Mouse (Mus musculus) heart, postnatal 0 days (tissue): ENCODE data around the gene Myo1g. TPM values are rescaled to one million over a fixed set of nuclear protein-coding genes. Genes with fewer than 3 reads are reported as not detected.
A peak's percentile ranks its signal among the peaks of the same experiment; 100 is the strongest.

ENCODE experiments used
- ATAC-seq: fragments of 200-750 bp; cut with Nextera tagmentation; 2 replicates; pipeline ENCODE4 v1.8.0; 2017; ENCODE audit warnings: low read depth, moderate number of reproducible peaks, moderate library complexity; ENCODE audit not compliant: insufficient read depth
- DNase-seq: peaks from one replicate; pipeline ENCODE4 v3.0.0-alpha.2; 2016; ENCODE audit warnings: low spot score
- H3K27ac ChIP-seq: fragments of 300-500 bp; sonication (generic); 2 replicates; pipeline ENCODE4 v1.5.1; 2014; ENCODE audit warnings: low read depth, mild to moderate bottlenecking
- H3K27me3 ChIP-seq: fragments of 300-500 bp; sonication (generic); 2 replicates; pipeline ENCODE4 v1.6.1; 2014; ENCODE audit warnings: low read length, mixed read lengths; ENCODE audit not compliant: control insufficient read depth, insufficient read depth
- H3K36me3 ChIP-seq: fragments of 300-500 bp; sonication (generic); replicated peaks from 2 replicates; pipeline ENCODE4 v1.6.1; 2014; ENCODE audit warnings: low read length, mixed read lengths; ENCODE audit not compliant: control insufficient read depth, insufficient read depth
- H3K4me1 ChIP-seq: fragments of 300-500 bp; sonication (generic); 2 replicates; pipeline ENCODE4 v1.6.1; 2014; ENCODE audit warnings: antibody characterized with exemption; ENCODE audit not compliant: control insufficient read depth, insufficient read depth
- H3K4me2 ChIP-seq: fragments of 300-500 bp; sonication (generic); 2 replicates; pipeline ENCODE4 v1.6.1; 2014; ENCODE audit warnings: low read depth, mild to moderate bottlenecking, low read length, moderate library complexity
- H3K4me3 ChIP-seq: fragments of 300-500 bp; sonication (generic); 2 replicates; pipeline ENCODE4 v1.5.1; 2014; ENCODE audit warnings: low read depth, low read length
- H3K9ac ChIP-seq: fragments of 300-500 bp; sonication (generic); replicated peaks from 2 replicates; pipeline ENCODE4 v1.6.1; 2014; ENCODE audit warnings: low read depth, low read length, mixed read lengths
- H3K9me3 ChIP-seq: fragments of 300-500 bp; sonication (generic); replicated peaks from 2 replicates; pipeline ENCODE4 v1.6.1; 2016; ENCODE audit warnings: low read length; ENCODE audit not compliant: control insufficient read depth
- CTCF ChIP-seq: IDR thresholded peaks from 2 replicates; pipeline ENCODE4 v1.5.1; 2016; ENCODE audit warnings: antibody characterized with exemption, control low read depth, low read depth
- EP300 ChIP-seq: IDR thresholded peaks from 2 replicates; pipeline ENCODE4 v1.6.1; 2016; ENCODE audit warnings: antibody characterized with exemption, low read depth
- WGBS: fragments of 180-500 bp; shearing (Covaris S2); extraction: QIAGEN DNeasy Blood & Tissue Kit; methylation state at CpG from one replicate; pipeline ENCODE4 v1.1.7; 2014; 5-methylcytosine and 5-hydroxymethylcytosine counted together
- polyA plus RNA-seq: library from polyadenylated mRNA; unstranded; fragments of >200 nt; fragmentation: Nextera tagmentation; extraction: Ambion mirVana; gene quantifications from 2 replicates; pipeline ENCODE4 v1.2.1, GENCODE M21; 2015
- total RNA-seq: library from RNA; depleted of rRNA; stranded (reverse); fragments of >200 nt; gene quantifications from 2 replicates; pipeline ENCODE4 v1.2.3, GENCODE M21; 2014; ENCODE audit warnings: low replicate concordance

Gene Myo1g
- total and polyA plus RNA-seq, 2 experiments from 2014 or later = 0.56 to 0.65 TPM

- H3K4me2 ChIP-seq = no peak overlapping the region
- 69% methylated on average over 12 of the region's 12 CpGs for WGBS
- DNase-seq (no peak), ATAC-seq (no peak)
- no peak overlapping the region for H3K4me3 ChIP-seq
- no peaks in the 10 kb centered on the region for H3K9me3 ChIP-seq
- H3K4me1 ChIP-seq = no peaks in the 10 kb centered on the region
- H3K27me3 ChIP-seq = no peaks in the 10 kb centered on the region
- no peaks in the 10 kb centered on the region for H3K36me3 ChIP-seq
- no peak overlapping the region for H3K9ac ChIP-seq
- TF ChIP-seq EP300 (no peak), CTCF (no peak)
- no peak overlapping the region for H3K27ac ChIP-seq
Measured at GRCm38 (mm10) chr11:6497311-6497948, 23.3 kb downstream of the Myo1g start.

- Histone ChIP-seq H3K4me1 (0 out of 2 replicates have a peak, but pooled peaks cover 4% of the 10 kb centered on the region), H3K4me3 (no peak overlapping the region), H3K9ac (no peak overlapping the region), H3K36me3 (no peaks in the 10 kb centered on the region), H3K4me2 (no peak overlapping the region), H3K9me3 (no peaks in the 10 kb centered on the region), H3K27ac (no peak overlapping the region), H3K27me3 (no peaks in the 10 kb centered on the region)
- TF ChIP-seq EP300 (no peak), CTCF (peak; percentile 72)
- DNase-seq (no peak), ATAC-seq (peak; percentile 76)
- 30% methylated on average over 6 of the region's 6 CpGs for WGBS
Measured at GRCm38 (mm10) chr11:6489691-6490503, 30.9 kb downstream of the Myo1g start.

GRCm38 (mm10) chr11:6489257-6489656 lies 31.5 kb downstream of the Myo1g start:
- Histone ChIP-seq H3K4me2 (no peak overlapping the region), H3K4me1 (0 out of 2 replicates have a peak, but pooled peaks cover 5% of the 10 kb centered on the region), H3K36me3 (no peaks in the 10 kb centered on the region), H3K27me3 (no peaks in the 10 kb centered on the region), H3K9me3 (no peaks in the 10 kb centered on the region), H3K27ac (no peak overlapping the region), H3K9ac (no peak overlapping the region), H3K4me3 (no peak overlapping the region)
- TF ChIP-seq EP300 (no peak), CTCF (no peak)
- 92% methylated on average over 7 of the region's 7 CpGs for WGBS
- DNase-seq (no peak), ATAC-seq (no peak)

GRCm38 (mm10) chr11:6488041-6488684 lies 32.6 kb downstream of the Myo1g start:
- Histone ChIP-seq H3K27me3 (no peaks in the 10 kb centered on the region), H3K27ac (no peak overlapping the region), H3K36me3 (no peaks in the 10 kb centered on the region), H3K9ac (no peak overlapping the region), H3K4me1 (0 out of 2 replicates have a peak, but pooled peaks cover 5% of the 10 kb centered on the region), H3K4me2 (no peak overlapping the region), H3K9me3 (no peaks in the 10 kb centered on the region), H3K4me3 (no peak overlapping the region)
- WGBS = 91% methylated on average over 5 of the region's 5 CpGs
- ATAC-seq (no peak), DNase-seq (no peak)
- TF ChIP-seq CTCF (no peak), EP300 (no peak)

GRCm38 (mm10) chr11:6487496-6487895 lies 33.3 kb downstream of the Myo1g start:
- Histone ChIP-seq H3K9ac (no peak overlapping the region), H3K27me3 (no peaks in the 10 kb centered on the region), H3K4me3 (no peak overlapping the region), H3K9me3 (no peaks in the 10 kb centered on the region), H3K4me2 (no peak overlapping the region), H3K4me1 (0 out of 2 replicates have a peak, but pooled peaks cover 5% of the 10 kb centered on the region), H3K27ac (no peak overlapping the region; the same call in 1 of the 2 replicates), H3K36me3 (no peaks in the 10 kb centered on the region)
- ATAC-seq (no peak), DNase-seq (no peak)
- TF ChIP-seq EP300 (no peak), CTCF (no peak)
- 25% methylated on average over 7 of the region's 7 CpGs for WGBS
